Mouse (Mus musculus) midbrain, postnatal 0 days (tissue): ENCODE data around the gene Itpk1. TPM values are rescaled to one million over a fixed set of nuclear protein-coding genes. Genes with fewer than 3 reads are reported as not detected.
A peak's percentile ranks its signal among the peaks of the same experiment; 100 is the strongest.

Experiments used
- ATAC-seq: fragments of 200-750 bp; cut with Nextera tagmentation; 2 replicates; pipeline ENCODE4 v1.8.0; 2017; ENCODE audit warnings: moderate number of reproducible peaks, mild to moderate bottlenecking, moderate TSS enrichment, moderate library complexity; ENCODE audit not compliant: low FRiP score
- DNase-seq: peaks from one replicate; pipeline ENCODE4 v3.0.0-alpha.2; 2015; ENCODE audit warnings: low spot score
- H3K27ac ChIP-seq: fragments of 300-500 bp; sonication (generic); 2 replicates; pipeline ENCODE4 v1.5.1; 2014; ENCODE audit warnings: low read depth, mild to moderate bottlenecking, low read length, mixed read lengths
- H3K27me3 ChIP-seq: fragments of 300-500 bp; sonication (generic); 2 replicates; pipeline ENCODE4 v1.6.1; 2014; ENCODE audit warnings: low read length, control low read depth, mixed read lengths; ENCODE audit not compliant: insufficient read depth
- H3K36me3 ChIP-seq: fragments of 300-500 bp; sonication (generic); 2 replicates; pipeline ENCODE4 v1.6.1; 2014; ENCODE audit warnings: low read length, control low read depth, mixed read lengths; ENCODE audit not compliant: insufficient read depth
- H3K4me1 ChIP-seq: fragments of 300-500 bp; sonication (generic); 2 replicates; pipeline ENCODE4 v1.6.1; 2014; ENCODE audit warnings: mild to moderate bottlenecking, control low read depth, antibody characterized with exemption, low read length, mixed read lengths; ENCODE audit not compliant: insufficient read depth
- H3K4me2 ChIP-seq: fragments of 300-500 bp; sonication (generic); 2 replicates; pipeline ENCODE4 v1.6.1; 2014; ENCODE audit warnings: low read depth, mild to moderate bottlenecking, low read length, mixed read lengths; ENCODE audit not compliant: poor library complexity, severe bottlenecking
- H3K4me3 ChIP-seq: fragments of 300-500 bp; sonication (generic); 2 replicates; pipeline ENCODE4 v1.5.1; 2014; ENCODE audit warnings: low read depth, mild to moderate bottlenecking, low read length, moderate library complexity
- H3K9ac ChIP-seq: fragments of 300-500 bp; sonication (generic); replicated peaks from 2 replicates; pipeline ENCODE4 v1.6.1; 2014; ENCODE audit warnings: mild to moderate bottlenecking, low read length, moderate library complexity, mixed read lengths; ENCODE audit not compliant: poor library complexity, severe bottlenecking
- H3K9me3 ChIP-seq: fragments of 300-500 bp; sonication (generic); 2 replicates; pipeline ENCODE4 v1.6.1; 2016; ENCODE audit warnings: low read length, control low read depth
- CTCF ChIP-seq: IDR thresholded peaks from 2 replicates; pipeline ENCODE4 v1.5.1; 2016; ENCODE audit warnings: antibody characterized with exemption, mild to moderate bottlenecking
- WGBS: fragments of 180-500 bp; shearing (Covaris S2); extraction: QIAGEN DNeasy Blood & Tissue Kit; methylation state at CpG from one replicate; pipeline ENCODE4 v1.1.7; 2014; 5-methylcytosine and 5-hydroxymethylcytosine counted together
- polyA plus RNA-seq: library from polyadenylated mRNA; unstranded; fragments of >200 nt; fragmentation: Nextera tagmentation; extraction: Ambion mirVana; gene quantifications from 2 replicates; pipeline ENCODE4 v1.2.1, GENCODE M21; 2015
- total RNA-seq: library from RNA; depleted of rRNA; stranded (reverse); fragments of >200 nt; gene quantifications from 2 replicates; pipeline ENCODE4 v1.2.3, GENCODE M21; 2014

Itpk1 gene
- total and polyA plus RNA-seq, 2 experiments from 2014 or later, result 39.0 to 66.6 TPM

DNA sequence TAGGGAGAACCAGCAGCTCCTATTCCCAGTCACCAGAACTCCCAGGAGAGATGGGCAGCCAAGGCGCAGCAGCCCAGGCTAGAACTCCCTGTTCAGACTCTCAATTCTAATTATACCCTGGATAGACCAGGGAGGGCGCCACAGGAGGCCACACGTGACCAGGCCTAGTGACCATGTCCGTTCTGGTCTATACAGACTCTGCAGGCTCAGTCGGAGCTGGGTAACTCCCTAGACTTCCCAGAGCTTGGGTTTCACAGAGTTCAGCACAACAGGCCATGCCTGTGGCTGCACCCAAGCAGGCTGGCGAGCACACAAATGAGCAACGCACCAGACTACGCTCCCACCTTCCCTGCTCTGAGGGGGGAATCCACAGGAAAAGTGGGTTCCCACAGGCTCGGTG, 110.1 kb downstream of the Itpk1 start:
- 71% methylated on average over 9 of the region's 9 CpGs for WGBS
- H3K9ac ChIP-seq, result no peak overlapping the region
- no peak for TF ChIP-seq CTCF
- DNase-seq (no peak), ATAC-seq (no peak)
- H3K4me3 ChIP-seq, result no peak overlapping the region
- peaks cover 7% of the 10 kb centered on the region; the same call in 1 of the 2 replicates for H3K36me3 ChIP-seq
- no peaks in the 10 kb centered on the region for H3K4me1 ChIP-seq
- H3K27ac ChIP-seq, result no peak overlapping the region
- no peaks in the 10 kb centered on the region for H3K9me3 ChIP-seq
- H3K4me2 ChIP-seq, result no peak overlapping the region
- H3K27me3 ChIP-seq, result no peaks in the 10 kb centered on the region

DNA sequence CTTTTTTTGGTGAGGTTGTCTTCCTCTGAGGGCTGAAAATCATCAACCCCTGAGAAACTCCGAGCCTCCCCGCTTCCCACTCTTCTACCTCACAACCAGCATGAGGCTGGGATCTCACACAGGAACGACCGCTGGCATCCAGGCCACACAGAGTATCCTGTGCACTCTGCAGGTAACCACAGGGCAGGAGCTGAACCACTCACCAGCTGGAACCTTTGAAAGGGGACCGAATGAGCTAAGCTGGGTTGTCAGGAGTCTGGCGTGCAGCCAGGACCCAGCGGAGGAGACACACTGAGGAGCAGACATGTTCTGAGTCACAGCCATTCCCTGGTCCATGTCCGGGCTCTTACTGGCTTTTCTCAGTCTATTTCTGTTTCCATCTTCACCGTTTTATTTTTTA, 111.0 kb downstream of the Itpk1 start:
- peak; percentile 62 for DNase-seq
- Histone ChIP-seq H3K4me3 (no peak overlapping the region), H3K27me3 (no peaks in the 10 kb centered on the region), H3K9ac (peak overlapping the region; percentile 33; the same call in 1 of the 2 replicates), H3K27ac (no peak overlapping the region), H3K9me3 (no peaks in the 10 kb centered on the region), H3K4me2 (no peak overlapping the region), H3K36me3 (peaks cover 7% of the 10 kb centered on the region; the same call in 1 of the 2 replicates), H3K4me1 (no peaks in the 10 kb centered on the region)
- 55% methylated on average over 9 of the region's 9 CpGs for WGBS
- no peak for ATAC-seq
- no peak for TF ChIP-seq CTCF

DNA sequence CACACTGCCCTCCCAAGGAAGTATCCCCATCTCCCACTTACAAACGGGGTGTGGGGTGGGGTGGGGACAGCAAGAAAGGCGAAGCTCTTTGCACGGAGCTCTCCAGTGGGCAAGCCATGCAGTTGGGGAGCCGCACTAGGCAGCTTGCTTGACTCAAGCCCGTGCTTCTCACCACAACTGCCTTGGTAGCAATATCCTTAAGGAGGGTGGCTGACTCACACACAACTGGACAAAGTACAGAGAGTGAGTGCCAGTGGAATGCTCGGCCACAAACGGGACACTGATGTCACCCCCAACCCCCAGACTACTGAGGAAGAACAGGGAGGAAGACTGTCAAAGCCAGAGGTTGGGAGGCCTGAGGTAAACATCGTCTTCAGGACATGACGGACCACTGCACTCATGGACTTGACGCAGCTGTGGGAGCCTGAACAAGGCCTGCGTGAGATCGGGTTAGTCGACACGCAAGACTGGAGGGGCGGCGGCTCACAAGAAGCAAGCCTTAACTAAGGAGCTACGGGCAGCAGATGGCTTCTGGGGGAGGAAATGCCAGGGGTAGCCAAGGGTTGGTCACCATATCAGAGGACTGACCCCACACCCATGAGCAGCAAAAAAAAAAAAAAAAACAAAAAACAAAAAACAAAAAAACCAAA, 113.9 kb downstream of the Itpk1 start:
- H3K4me1 ChIP-seq, result no peaks in the 10 kb centered on the region
- H3K4me3 ChIP-seq, result no peak overlapping the region
- H3K9ac ChIP-seq, result no peak overlapping the region
- ATAC-seq, result no peak
- no peak overlapping the region for H3K27ac ChIP-seq
- peaks cover 18% of the 10 kb centered on the region for H3K36me3 ChIP-seq
- 89% methylated on average over 17 of the region's 17 CpGs for WGBS
- TF ChIP-seq CTCF, result no peak
- no peaks in the 10 kb centered on the region for H3K27me3 ChIP-seq
- H3K4me2 ChIP-seq, result no peak overlapping the region
- DNase-seq, result no peak
- H3K9me3 ChIP-seq, result no peaks in the 10 kb centered on the region

DNA sequence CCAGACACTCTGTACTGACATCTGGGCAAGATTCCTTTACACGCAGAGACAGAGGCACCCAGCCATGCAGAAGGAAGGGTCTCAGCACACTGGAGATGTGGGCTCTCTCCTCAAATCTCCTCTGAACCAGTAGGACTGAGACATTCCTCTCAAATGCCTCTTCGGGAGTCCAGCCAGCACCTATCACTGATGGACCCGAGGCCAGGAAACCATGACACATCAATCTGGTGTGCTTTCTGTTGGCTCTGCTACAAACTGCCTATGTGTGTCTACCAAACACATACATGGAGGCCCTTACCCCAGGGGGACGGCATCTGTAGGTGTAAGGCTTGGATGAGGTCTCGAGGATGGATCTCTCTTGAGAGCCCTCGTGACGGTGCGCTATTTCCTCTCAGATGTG, 117.6 kb downstream of the Itpk1 start:
- TF ChIP-seq CTCF, result no peak
- peaks cover 38% of the 10 kb centered on the region for H3K36me3 ChIP-seq
- no peak overlapping the region for H3K4me3 ChIP-seq
- 90% methylated on average over 8 of the region's 8 CpGs for WGBS
- ATAC-seq (no peak), DNase-seq (no peak)
- no peaks in the 10 kb centered on the region for H3K4me1 ChIP-seq
- no peak overlapping the region for H3K9ac ChIP-seq
- no peak overlapping the region for H3K27ac ChIP-seq
- no peak overlapping the region for H3K4me2 ChIP-seq
- no peaks in the 10 kb centered on the region for H3K9me3 ChIP-seq
- H3K27me3 ChIP-seq, result no peaks in the 10 kb centered on the region

DNA sequence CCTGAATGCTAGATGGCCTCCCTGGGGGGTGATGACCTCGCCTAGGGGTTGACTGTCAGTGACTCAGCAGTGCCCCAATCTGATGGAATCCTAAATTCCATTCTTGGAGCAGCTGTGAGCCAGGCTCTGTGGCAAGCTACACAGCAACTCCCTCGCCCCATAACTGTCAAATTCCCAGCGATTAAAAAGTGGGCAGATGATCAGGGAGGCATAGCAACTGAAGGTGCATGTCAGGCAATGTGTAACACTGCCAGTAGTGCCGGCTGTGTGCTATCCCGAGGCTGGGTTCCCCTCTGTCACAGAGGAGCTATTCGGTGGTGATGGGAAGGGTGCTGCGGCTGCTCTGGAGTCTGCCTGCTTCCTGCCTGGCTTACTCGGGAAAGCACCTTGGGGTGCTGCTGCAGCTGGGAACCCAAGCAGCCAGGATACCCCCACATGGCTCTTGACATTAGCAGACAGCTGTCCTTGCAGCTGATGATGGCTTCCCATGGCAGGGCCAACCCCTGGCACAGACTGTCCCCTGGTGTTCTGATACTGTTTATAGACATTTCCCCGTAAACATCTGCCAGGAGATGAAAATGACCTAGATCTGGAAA, 118.3 kb downstream of the Itpk1 start:
- Histone ChIP-seq H3K4me1 (no peaks in the 10 kb centered on the region), H3K27ac (no peak overlapping the region), H3K9ac (no peak overlapping the region), H3K4me3 (no peak overlapping the region), H3K36me3 (peaks cover 39% of the 10 kb centered on the region), H3K4me2 (no peak overlapping the region), H3K27me3 (no peaks in the 10 kb centered on the region), H3K9me3 (no peaks in the 10 kb centered on the region)
- ATAC-seq (no peak), DNase-seq (no peak)
- TF ChIP-seq CTCF, result no peak
- 79% methylated on average over 9 of the region's 9 CpGs for WGBS

DNA sequence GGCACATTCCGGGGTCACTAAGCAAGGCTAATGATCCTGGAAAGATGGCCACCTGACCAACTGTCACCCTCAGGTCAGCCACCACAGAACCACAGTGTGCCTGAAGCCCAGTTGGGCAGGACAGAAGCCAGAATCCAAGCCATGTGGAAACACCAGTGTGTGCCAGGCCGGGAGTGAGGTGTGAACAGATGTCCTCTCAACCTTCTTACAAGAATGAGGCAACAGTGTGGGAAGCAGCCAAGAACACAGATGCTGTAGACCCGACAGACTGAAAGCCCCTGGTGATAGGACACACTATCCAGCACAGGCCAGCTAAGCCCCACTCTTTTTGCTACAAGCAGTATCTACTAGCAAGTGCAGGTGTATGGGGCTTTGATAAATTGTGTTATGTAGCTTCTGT, 119.3 kb downstream of the Itpk1 start:
- Histone ChIP-seq H3K4me1 (no peaks in the 10 kb centered on the region), H3K4me2 (no peak overlapping the region), H3K9me3 (no peaks in the 10 kb centered on the region), H3K36me3 (peaks cover 39% of the 10 kb centered on the region), H3K27ac (no peak overlapping the region), H3K4me3 (no peak overlapping the region), H3K9ac (no peak overlapping the region), H3K27me3 (no peaks in the 10 kb centered on the region)
- DNase-seq (peak; percentile 70), ATAC-seq (no peak)
- no peak for TF ChIP-seq CTCF
- 89% methylated on average over 3 of the region's 3 CpGs for WGBS
